31 mouse cellular contexts compared by ENCODE assay signal in genomic region chr3:130166875-130167274, GRCm38 (mm10). TPM values are rescaled to one million over a fixed set of nuclear protein-coding genes. Genes with fewer than 3 reads are reported as not detected.
DNase-seq lines count a peak whose midpoint lies in the region; ATAC-seq and TF ChIP-seq lines count a peak whose summit lies in the region.
"Had no signal": no experiment of that assay in that cellular context is flagged by ENCODE, and none has a peak within 500 bp of the region (broad histone marks: within the 10 kb centered on the region; RNA-seq: fewer than 3 reads in every experiment).

No protein-coding gene starts in this region.

- DNase-seq in forebrain, postnatal 0 days: no peak
- DNase-seq in forebrain, embryonic 11.5 days (ENCODE audit: low spot score): no peak
- peak; percentile 35 for DNase-seq in kidney, postnatal 10 days
- DNase-seq in liver, adult 2 months (ENCODE audit: extremely low read depth, low read depth, low spot score): peak; percentile 36
- no peak for DNase-seq in midbrain, embryonic 10.5 days (ENCODE audit: low spot score)
- DNase-seq: adrenal gland, postnatal 25 days; cerebellum, adult 18-20 months; cerebellum, postnatal 10 days; gastrocnemius, postnatal 14 days; heart, adult 18-20 months; heart, postnatal 4 days; liver, postnatal 0 days; lung, postnatal 36 days; right cerebral cortex, adult 18-20 months; spleen, adult 18-20 months; thymus, adult 18-20 months; thymus, postnatal 36 days had no signal

- no peak overlapping the region for H3K27ac ChIP-seq in forebrain, postnatal 0 days (ENCODE audit: low read depth, low read length)
- no peak overlapping the region for H3K27ac ChIP-seq in forebrain, embryonic 11.5 days (ENCODE audit: low read depth, low read length)
- H3K27ac ChIP-seq in kidney, embryonic 16.5 days (ENCODE audit: low read length): no peak overlapping the region
- no peak overlapping the region for H3K27ac ChIP-seq in liver, adult 2 months (replicated peaks; ENCODE audit: insufficient read depth, low read depth, low read length)
- H3K27ac ChIP-seq in liver, embryonic 12.5 days: no peak overlapping the region
- no peak overlapping the region for H3K27ac ChIP-seq in midbrain, embryonic 10.5 days (replicated peaks)
- H3K27ac ChIP-seq: embryonic facial prominence, embryonic 15.5 days; hindbrain, embryonic 13.5 days; midbrain, embryonic 12.5 days; neural tube, embryonic 12.5 days had no signal

- H3K9ac ChIP-seq in forebrain, postnatal 0 days: no peak overlapping the region
- no peak overlapping the region for H3K9ac ChIP-seq in forebrain, embryonic 11.5 days (ENCODE audit: low read length)
- no peak overlapping the region for H3K9ac ChIP-seq in kidney, embryonic 16.5 days (replicated peaks; ENCODE audit: low read length)
- H3K9ac ChIP-seq in liver, adult 2 months (ENCODE audit: low read depth, low read length): no peak overlapping the region
- no peak overlapping the region for H3K9ac ChIP-seq in liver, embryonic 12.5 days
- H3K9ac ChIP-seq: embryonic facial prominence, embryonic 15.5 days; hindbrain, embryonic 13.5 days; liver, postnatal 0 days; midbrain, embryonic 12.5 days; neural tube, embryonic 12.5 days had no signal

- no peaks in the 10 kb centered on the region for H3K9me3 ChIP-seq in forebrain, postnatal 0 days (ENCODE audit: low read length)
- no peaks in the 10 kb centered on the region for H3K9me3 ChIP-seq in forebrain, embryonic 11.5 days (ENCODE audit: control insufficient read depth, low read length)
- H3K9me3 ChIP-seq in kidney, embryonic 16.5 days (ENCODE audit: low read length): peaks cover 7% of the 10 kb centered on the region; the same call in 1 of the 2 replicates
- no peaks in the 10 kb centered on the region for H3K9me3 ChIP-seq in liver, embryonic 12.5 days (replicated peaks)
- 0 out of 2 replicates have a peak, but pooled peaks cover 5% of the 10 kb centered on the region for H3K9me3 ChIP-seq in midbrain, embryonic 10.5 days (replicated peaks)
- H3K9me3 ChIP-seq: embryonic facial prominence, embryonic 15.5 days; midbrain, embryonic 12.5 days had no signal

- no peaks in the 10 kb centered on the region for H3K4me1 ChIP-seq in forebrain, postnatal 0 days (ENCODE audit: insufficient read depth)
- no peaks in the 10 kb centered on the region for H3K4me1 ChIP-seq in forebrain, embryonic 11.5 days (replicated peaks; ENCODE audit: control insufficient read depth, insufficient read depth, low read length)
- no peaks in the 10 kb centered on the region for H3K4me1 ChIP-seq in kidney, embryonic 16.5 days (ENCODE audit: insufficient read depth, low read length)
- H3K4me1 ChIP-seq in liver, adult 2 months (ENCODE audit: control insufficient read depth, insufficient read depth, low read length): no peaks in the 10 kb centered on the region
- no peaks in the 10 kb centered on the region for H3K4me1 ChIP-seq in liver, embryonic 12.5 days
- no peaks in the 10 kb centered on the region for H3K4me1 ChIP-seq in midbrain, embryonic 10.5 days
- H3K4me1 ChIP-seq: embryonic facial prominence, embryonic 15.5 days; hindbrain, embryonic 13.5 days; midbrain, embryonic 12.5 days; neural tube, embryonic 12.5 days had no signal

- no peak overlapping the region for H3K4me3 ChIP-seq in forebrain, postnatal 0 days (ENCODE audit: low read depth, low read length)
- no peak overlapping the region for H3K4me3 ChIP-seq in forebrain, embryonic 11.5 days (ENCODE audit: low read depth, low read length)
- no peak overlapping the region for H3K4me3 ChIP-seq in kidney, embryonic 16.5 days (ENCODE audit: low read length)
- no peak overlapping the region for H3K4me3 ChIP-seq in liver, adult 2 months (ENCODE audit: insufficient read depth, low read depth, low read length)
- H3K4me3 ChIP-seq in liver, embryonic 12.5 days: no peak overlapping the region
- H3K4me3 ChIP-seq in midbrain, embryonic 10.5 days: no peak overlapping the region
- H3K4me3 ChIP-seq: embryonic facial prominence, embryonic 15.5 days; hindbrain, embryonic 13.5 days; midbrain, embryonic 12.5 days; myocyte; neural tube, embryonic 12.5 days had no signal

- ATAC-seq in forebrain, postnatal 0 days: 0 out of 2 replicates have a peak, but pooled peaks have one; percentile 43
- no peak for ATAC-seq in forebrain, embryonic 11.5 days (replicated peaks; ENCODE audit: low FRiP score)
- ATAC-seq in kidney, embryonic 16.5 days (ENCODE audit: low FRiP score, low TSS enrichment): no peak
- no peak for ATAC-seq in liver, embryonic 12.5 days
- ATAC-seq: forebrain, embryonic 16.5 days; intestine, embryonic 16.5 days; liver, postnatal 0 days; Patski had no signal

- TF ChIP-seq CTCF in forebrain, postnatal 0 days (IDR thresholded peaks at IDR 0.05; ENCODE audit: low read depth): no peak
- no peak for TF ChIP-seq CTCF in liver, adult 2 months (IDR thresholded peaks at IDR 0.05; ENCODE audit: low read depth, low read length)

- no peaks in the 10 kb centered on the region for H3K27me3 ChIP-seq in forebrain, postnatal 0 days (ENCODE audit: insufficient read depth, low read length)
- no peaks in the 10 kb centered on the region for H3K27me3 ChIP-seq in forebrain, embryonic 11.5 days (ENCODE audit: control insufficient read depth, insufficient read depth, low read length)
- no peaks in the 10 kb centered on the region for H3K27me3 ChIP-seq in kidney, embryonic 16.5 days (ENCODE audit: insufficient read depth, low read length)
- no peaks in the 10 kb centered on the region for H3K27me3 ChIP-seq in liver, adult 2 months (ENCODE audit: control insufficient read depth, insufficient read depth, low read length)
- H3K27me3 ChIP-seq in liver, embryonic 12.5 days (replicated peaks): no peaks in the 10 kb centered on the region
- no peaks in the 10 kb centered on the region for H3K27me3 ChIP-seq in midbrain, embryonic 10.5 days (ENCODE audit: low read depth, poor library complexity, severe bottlenecking)
- H3K27me3 ChIP-seq: embryonic facial prominence, embryonic 15.5 days; hindbrain, embryonic 13.5 days; midbrain, embryonic 12.5 days; neural tube, embryonic 12.5 days had no signal

- H3K4me2 ChIP-seq in forebrain, postnatal 0 days (ENCODE audit: low read depth): no peak overlapping the region
- H3K4me2 ChIP-seq in forebrain, embryonic 11.5 days (ENCODE audit: low read depth, low read length, severe bottlenecking): no peak overlapping the region
- H3K4me2 ChIP-seq in kidney, embryonic 16.5 days (replicated peaks; ENCODE audit: low read depth, low read length): no peak overlapping the region
- no peak overlapping the region for H3K4me2 ChIP-seq in liver, embryonic 12.5 days
- H3K4me2 ChIP-seq: embryonic facial prominence, embryonic 15.5 days; heart, embryonic 11.5 days; hindbrain, embryonic 13.5 days; liver, embryonic 11.5 days; midbrain, embryonic 12.5 days; neural tube, embryonic 12.5 days had no signal

- H3K36me3 ChIP-seq in forebrain, postnatal 0 days (ENCODE audit: insufficient read depth): no peaks in the 10 kb centered on the region
- H3K36me3 ChIP-seq in forebrain, embryonic 11.5 days (ENCODE audit: control insufficient read depth, insufficient read depth, low read length): no peaks in the 10 kb centered on the region
- no peaks in the 10 kb centered on the region for H3K36me3 ChIP-seq in kidney, embryonic 16.5 days (ENCODE audit: insufficient read depth, low read length)
- H3K36me3 ChIP-seq in liver, adult 2 months (ENCODE audit: control insufficient read depth, insufficient read depth, low read length): no peaks in the 10 kb centered on the region
- H3K36me3 ChIP-seq in liver, embryonic 12.5 days: no peaks in the 10 kb centered on the region
- H3K36me3 ChIP-seq in midbrain, embryonic 10.5 days: no peaks in the 10 kb centered on the region
- H3K36me3 ChIP-seq: embryonic facial prominence, embryonic 15.5 days; hindbrain, embryonic 13.5 days; midbrain, embryonic 12.5 days; neural tube, embryonic 12.5 days had no signal

- WGBS in forebrain, postnatal 0 days: 55% methylated on average over 4 of the region's 4 CpGs
- 87% methylated on average over 4 of the region's 4 CpGs for WGBS in forebrain, embryonic 11.5 days
- WGBS in kidney, embryonic 16.5 days: 50% methylated on average over 4 of the region's 4 CpGs
- 50% methylated on average over 4 of the region's 4 CpGs for WGBS in liver, adult 2 months
- WGBS in liver, embryonic 12.5 days (ENCODE audit: insufficient replicate concordance): 48% methylated on average over 4 of the region's 4 CpGs
- 84% methylated on average over 4 of the region's 4 CpGs for WGBS in midbrain, embryonic 10.5 days

- TF ChIP-seq POLR2A in liver, adult 2 months (IDR thresholded peaks at IDR 0.05; ENCODE audit: extremely low read depth, insufficient read depth, low read length): no peak

- H3K79me2 ChIP-seq in liver, adult 2 months (ENCODE audit: control insufficient read depth, insufficient read depth, low read length): no peaks in the 10 kb centered on the region

RNA-seq across cellular contexts. Expression of gene Col25a1, which starts 35.6 kb away (rescaled TPM):
- 17.7 and 23.7 TPM in 2 replicates for total RNA-seq in forebrain, postnatal 0 days (2014; rRNA removed)
- polyA plus RNA-seq in forebrain, postnatal 0 days (2015; fragmentation: Nextera tagmentation; extraction: Ambion mirVana): 2.4 and 5.7 TPM in 2 replicates
- polyA plus RNA-seq in forebrain, embryonic 11.5 days (2014; fragmentation: Nextera tagmentation; extraction: Ambion mirVana): 2.1 and 2.4 TPM in 2 replicates
- polyA plus RNA-seq in kidney, embryonic 16.5 days (2015; fragmentation: Nextera tagmentation; extraction: Ambion mirVana): 4.2 and 4.9 TPM in 2 replicates
- 0.09 and 0.27 TPM in 2 replicates for total RNA-seq in liver, adult 2 months (2014; rRNA removed)
- 0.04 and 0.05 TPM in 2 replicates for polyA plus RNA-seq in liver, adult 2 months (2012; rRNA removed)
- 3.7 and 4.2 TPM in 2 replicates for polyA plus RNA-seq in liver, embryonic 12.5 days (2016; fragmentation: Nextera tagmentation; extraction: Ambion mirVana)
- 1.5 and 2.4 TPM in 2 replicates for polyA plus RNA-seq in midbrain, embryonic 10.5 days (2016; fragmentation: Nextera tagmentation; extraction: Ambion mirVana)
- total RNA-seq: common myeloid progenitor, adult 5-6 weeks; MEL had no signal

Comparison
In these comparisons a context has a peak if more than half of its experiments do, and no peak if none do; other contexts are left out.
1. DNase-seq: peak in kidney, postnatal 10 days (single experiment) and liver, adult 2 months (single experiment); none in forebrain, postnatal 0 days (single experiment), forebrain, embryonic 11.5 days (single experiment) and midbrain, embryonic 10.5 days (single experiment).